Mouse (Mus musculus) G1E (cell line): Measurements from ENCODE around the gene Abcc2.

Source experiments
- CTCF ChIP-seq: IDR thresholded peaks from 2 replicates; pipeline ENCODE4 v1.5.1; 2012; ENCODE audit warnings: low read depth, low read length, inconsistent platforms, mixed read lengths
- GATA1 ChIP-seq: IDR thresholded peaks from 2 replicates; pipeline ENCODE4 v1.6.1; 2012; ENCODE audit warnings: borderline replicate concordance, low read length, inconsistent platforms, mixed read lengths
- GATA2 ChIP-seq: IDR thresholded peaks from 2 replicates; pipeline ENCODE4 v1.6.1; 2012; ENCODE audit warnings: low read depth, low read length, inconsistent platforms, borderline replicate concordance

- TF ChIP-seq CTCF (no peak), GATA1 (no peak), GATA2 (no peak)
Observed at GRCm38 (mm10) chr19:43878111-43879092, 96.4 kb downstream of the Abcc2 start.
